Comparison of ENCODE assay signal across 8 mouse cellular contexts in genomic region chr13:23551931-23552914, GRCm38 (mm10). TPM values are rescaled to one million over a fixed set of nuclear protein-coding genes. Genes with fewer than 3 reads are reported as not detected.
A peak's percentile ranks its signal among the peaks of the same experiment; 100 is the strongest.
DNase-seq lines count a peak whose midpoint lies in the region; ATAC-seq lines count a peak whose summit lies in the region.

No protein-coding gene starts in this region.

- no peaks in the 10 kb centered on the region for H3K36me3 ChIP-seq in kidney, embryonic 15.5 days
- no peaks in the 10 kb centered on the region for H3K36me3 ChIP-seq in hindbrain, embryonic 14.5 days (replicated peaks; ENCODE audit: control insufficient read depth, insufficient read depth)
- no peaks in the 10 kb centered on the region for H3K36me3 ChIP-seq in midbrain, embryonic 14.5 days (ENCODE audit: control insufficient read depth, insufficient read depth, low read length)

- peaks cover 24% of the 10 kb centered on the region for H3K4me1 ChIP-seq in kidney, embryonic 15.5 days
- no peaks in the 10 kb centered on the region for H3K4me1 ChIP-seq in brown adipose tissue, adult 24 weeks (ENCODE audit: control insufficient read depth, insufficient read depth, insufficient read length, low read length)
- H3K4me1 ChIP-seq in hindbrain, embryonic 14.5 days (replicated peaks; ENCODE audit: control insufficient read depth, insufficient read depth, low read length): peaks cover 25% of the 10 kb centered on the region
- peaks cover 21% of the 10 kb centered on the region for H3K4me1 ChIP-seq in midbrain, embryonic 14.5 days (ENCODE audit: control insufficient read depth, insufficient read depth, low read length)

- 52% methylated on average over 8 of the region's 8 CpGs for WGBS in kidney, embryonic 15.5 days
- WGBS in hindbrain, embryonic 14.5 days: 50% methylated on average over 8 of the region's 8 CpGs
- 55% methylated on average over 8 of the region's 8 CpGs for WGBS in midbrain, embryonic 14.5 days

- H3K4me3 ChIP-seq in kidney, embryonic 15.5 days (replicated peaks): peak overlapping the region; percentile 51
- H3K4me3 ChIP-seq in brown adipose tissue, adult 24 weeks (ENCODE audit: insufficient read depth, low read depth, low read length): peak overlapping the region; percentile 50; the same call in 1 of the 2 replicates
- peak overlapping the region; percentile 40 for H3K4me3 ChIP-seq in hindbrain, embryonic 14.5 days (replicated peaks; ENCODE audit: low read length)
- peak overlapping the region; percentile 36 for H3K4me3 ChIP-seq in midbrain, embryonic 14.5 days (replicated peaks; ENCODE audit: low read depth, low read length)

- H3K9me3 ChIP-seq in kidney, embryonic 15.5 days (replicated peaks): no peaks in the 10 kb centered on the region
- H3K9me3 ChIP-seq in hindbrain, embryonic 14.5 days (ENCODE audit: control insufficient read depth, low read length): no peaks in the 10 kb centered on the region
- H3K9me3 ChIP-seq in midbrain, embryonic 14.5 days (ENCODE audit: control insufficient read depth, low read length): no peaks in the 10 kb centered on the region

- H3K27ac ChIP-seq in kidney, embryonic 15.5 days: peak overlapping the region; percentile 94
- H3K27ac ChIP-seq in brown adipose tissue, adult 24 weeks (replicated peaks; ENCODE audit: low read depth, low read length): 0 out of 2 replicates have a peak overlapping the region, but pooled peaks have one; percentile 5
- peak overlapping the region; percentile 89 for H3K27ac ChIP-seq in hindbrain, embryonic 14.5 days
- H3K27ac ChIP-seq in midbrain, embryonic 14.5 days (replicated peaks; ENCODE audit: low read depth, low read length): peak overlapping the region; percentile 83

- ATAC-seq in kidney, embryonic 15.5 days (replicated peaks; ENCODE audit: low FRiP score): no peak
- no peak for ATAC-seq in hindbrain, embryonic 14.5 days (ENCODE audit: low FRiP score)
- ATAC-seq in midbrain, embryonic 14.5 days (ENCODE audit: low FRiP score, low TSS enrichment): no peak

- peak overlapping the region; percentile 39; the same call in 1 of the 2 replicates for H3K9ac ChIP-seq in kidney, embryonic 15.5 days
- H3K9ac ChIP-seq in hindbrain, embryonic 14.5 days: peak overlapping the region; percentile 62
- H3K9ac ChIP-seq in midbrain, embryonic 14.5 days (replicated peaks; ENCODE audit: low read length): no peak overlapping the region

- H3K27me3 ChIP-seq in kidney, embryonic 15.5 days: no peaks in the 10 kb centered on the region
- no peaks in the 10 kb centered on the region for H3K27me3 ChIP-seq in hindbrain, embryonic 14.5 days (ENCODE audit: control insufficient read depth, insufficient read depth, low read length)
- no peaks in the 10 kb centered on the region for H3K27me3 ChIP-seq in midbrain, embryonic 14.5 days (ENCODE audit: control insufficient read depth, insufficient read depth, low read length)

- H3K4me2 ChIP-seq in kidney, embryonic 15.5 days: peak overlapping the region; percentile 65
- H3K4me2 ChIP-seq in hindbrain, embryonic 14.5 days (replicated peaks): peak overlapping the region; percentile 65
- H3K4me2 ChIP-seq in midbrain, embryonic 14.5 days (ENCODE audit: low read length): peak overlapping the region; percentile 59

- no peak for DNase-seq in kidney, postnatal 25 days
- DNase-seq in hindbrain, embryonic 14.5 days (ENCODE audit: low spot score): no peak
- DNase-seq in midbrain, embryonic 14.5 days: no peak
- DNase-seq in adrenal gland, adult 18-20 months (ENCODE audit: low spot score in 2 of 2): no peak
- no peak for DNase-seq in layer of hippocampus, adult 9-10 months (ENCODE audit: low spot score)
- DNase-seq in cerebellum, adult 11 months: no peak

RNA-seq across cellular contexts. Expression of gene Hist1h4f, which starts 0.8 kb away (rescaled TPM):
- polyA plus RNA-seq in kidney, embryonic 15.5 days (2015; fragmentation: Nextera tagmentation; extraction: Ambion mirVana): 0.96 and 1.3 TPM in 2 replicates
- polyA plus RNA-seq in brown adipose tissue, adult 24 weeks (2012; ENCODE audit: insufficient read depth, insufficient read length, missing spikeins): not detected in 2 replicates
- not detected in 2 replicates for polyA plus RNA-seq in hindbrain, embryonic 14.5 days (2014; fragmentation: Nextera tagmentation; extraction: Ambion mirVana)
- polyA plus RNA-seq in midbrain, embryonic 14.5 days (2014; fragmentation: Nextera tagmentation; extraction: Ambion mirVana): not detected in 2 replicates
- total RNA-seq in adrenal gland, adult 18-20 months (2021): 10 to 100 TPM; 32.5 to 41.1 TPM

RNA-seq across cellular contexts. Expression of gene Hist1h1d, which starts 0.8 kb away (rescaled TPM):
- polyA plus RNA-seq in kidney, embryonic 15.5 days (2015; fragmentation: Nextera tagmentation; extraction: Ambion mirVana): 0.66 and 0.67 TPM in 2 replicates
- 0.24 and 1.1 TPM in 2 replicates for polyA plus RNA-seq in brown adipose tissue, adult 24 weeks (2012; ENCODE audit: insufficient read depth, insufficient read length, missing spikeins)
- 0.12 and 0.17 TPM in 2 replicates for polyA plus RNA-seq in hindbrain, embryonic 14.5 days (2014; fragmentation: Nextera tagmentation; extraction: Ambion mirVana)
- polyA plus RNA-seq in midbrain, embryonic 14.5 days (2014; fragmentation: Nextera tagmentation; extraction: Ambion mirVana): 0.11 and 0.18 TPM in 2 replicates
- 1 to 10 TPM; 1.5 to 1.6 TPM for total RNA-seq in adrenal gland, adult 18-20 months (2021)

RNA-seq across cellular contexts. Expression of gene Hist1h3f, which starts 8.4 kb away (rescaled TPM):
- polyA plus RNA-seq in kidney, embryonic 15.5 days (2015; fragmentation: Nextera tagmentation; extraction: Ambion mirVana): 0.86 and 1.3 TPM in 2 replicates
- polyA plus RNA-seq in brown adipose tissue, adult 24 weeks (2012; ENCODE audit: insufficient read depth, insufficient read length, missing spikeins): not detected in 2 replicates
- 0.28 and 0.29 TPM in 2 replicates for polyA plus RNA-seq in hindbrain, embryonic 14.5 days (2014; fragmentation: Nextera tagmentation; extraction: Ambion mirVana)
- 0.32 and 0.47 TPM in 2 replicates for polyA plus RNA-seq in midbrain, embryonic 14.5 days (2014; fragmentation: Nextera tagmentation; extraction: Ambion mirVana)
- total RNA-seq in adrenal gland, adult 18-20 months (2021): 10 to 100 TPM; 12.6 to 12.7 TPM

RNA-seq across cellular contexts. Expression of gene Hist1h2bh, which starts 9.0 kb away (rescaled TPM):
- 0.91 and 1.1 TPM in 2 replicates for polyA plus RNA-seq in kidney, embryonic 15.5 days (2015; fragmentation: Nextera tagmentation; extraction: Ambion mirVana)
- polyA plus RNA-seq in brown adipose tissue, adult 24 weeks (2012; ENCODE audit: insufficient read depth, insufficient read length, missing spikeins): 1.7 and 2.3 TPM in 2 replicates
- 0.22 TPM in 1 of 2 replicates, not detected in the other for polyA plus RNA-seq in hindbrain, embryonic 14.5 days (2014; fragmentation: Nextera tagmentation; extraction: Ambion mirVana)
- 0.13 and 0.30 TPM in 2 replicates for polyA plus RNA-seq in midbrain, embryonic 14.5 days (2014; fragmentation: Nextera tagmentation; extraction: Ambion mirVana)
- total RNA-seq in adrenal gland, adult 18-20 months (2021): 1 to 10 TPM; 1.8 to 2.2 TPM

RNA-seq across cellular contexts. Expression of gene Hist1h3e, which starts 9.9 kb away (rescaled TPM):
- polyA plus RNA-seq in kidney, embryonic 15.5 days (2015; fragmentation: Nextera tagmentation; extraction: Ambion mirVana): 6.5 and 6.7 TPM in 2 replicates
- 2.8 and 2.9 TPM in 2 replicates for polyA plus RNA-seq in brown adipose tissue, adult 24 weeks (2012; ENCODE audit: insufficient read depth, insufficient read length, missing spikeins)
- polyA plus RNA-seq in hindbrain, embryonic 14.5 days (2014; fragmentation: Nextera tagmentation; extraction: Ambion mirVana): 1.5 and 3.1 TPM in 2 replicates
- 3.1 and 3.8 TPM in 2 replicates for polyA plus RNA-seq in midbrain, embryonic 14.5 days (2014; fragmentation: Nextera tagmentation; extraction: Ambion mirVana)
- 10 to 100 TPM; 31.7 to 35.9 TPM for total RNA-seq in adrenal gland, adult 18-20 months (2021)

Comparison
In these comparisons a context has a peak if more than half of its experiments do, and no peak if none do; other contexts are left out.
1. H3K27ac ChIP-seq: peak in every context shown above with its lines; median percentile 94 in kidney, embryonic 15.5 days; 89 in hindbrain, embryonic 14.5 days; 83 in midbrain, embryonic 14.5 days; 5 in brown adipose tissue, adult 24 weeks.